Comparison of ENCODE assay signal across 18 mouse cellular contexts in the genomic region with DNA sequence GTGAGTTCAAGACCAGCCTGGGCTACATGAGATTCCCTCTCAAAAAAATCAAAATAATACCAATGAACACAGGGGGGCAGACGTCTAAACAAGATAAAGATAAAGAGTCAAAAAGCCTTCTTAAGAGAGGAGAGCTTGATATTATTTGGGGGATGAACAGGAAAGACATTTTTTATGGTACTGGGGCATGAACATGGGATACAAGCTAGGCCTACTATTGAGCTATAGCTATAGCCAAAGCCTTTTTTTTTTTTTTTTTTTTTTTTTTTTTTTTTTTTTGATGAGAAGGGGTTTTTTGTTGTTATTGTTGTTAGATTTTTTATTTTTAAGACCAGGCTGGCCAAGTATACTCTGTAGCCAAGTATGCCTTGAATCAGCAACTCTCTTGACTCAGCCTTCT. TPM values are rescaled to one million over a fixed set of nuclear protein-coding genes. Genes with fewer than 3 reads are reported as not detected.
DNase-seq lines count a peak whose midpoint lies in the region; ATAC-seq and TF ChIP-seq lines count a peak whose summit lies in the region.
"Had no signal": no experiment of that assay in that cellular context is flagged by ENCODE, and none has a peak within 500 bp of the region (broad histone marks: within the 10 kb centered on the region; RNA-seq: fewer than 3 reads in every experiment).

No protein-coding gene starts in this region.

- TF ChIP-seq CTCF in layer of hippocampus, adult 2 months (conservative IDR thresholded peaks at IDR 0.05), result peak; percentile 38
- no peak for TF ChIP-seq CTCF in bone marrow macrophage, adult 2 months (IDR thresholded peaks at IDR 0.05; ENCODE audit: low read depth, low read length)

- no peak overlapping the region for H3K4me3 ChIP-seq in layer of hippocampus, adult 2 months
- no peak overlapping the region for H3K4me3 ChIP-seq in bone marrow macrophage, adult 2 months (ENCODE audit: insufficient read depth, low read length)
- H3K4me3 ChIP-seq in liver, embryonic 15.5 days (replicated peaks), result no peak overlapping the region
- H3K4me3 ChIP-seq: embryonic facial prominence, embryonic 10.5 days; heart, adult 2 months had no signal

- peaks cover 30% of the 10 kb centered on the region for H3K4me1 ChIP-seq in bone marrow macrophage, adult 2 months (ENCODE audit: control insufficient read depth, insufficient read depth, low read length)
- peaks cover 77% of the 10 kb centered on the region for H3K4me1 ChIP-seq in liver, embryonic 15.5 days (replicated peaks)

- H3K9ac ChIP-seq in liver, embryonic 15.5 days, result peak overlapping the region; percentile 63

- no peaks in the 10 kb centered on the region for H3K36me3 ChIP-seq in liver, embryonic 15.5 days (replicated peaks)
- H3K36me3 ChIP-seq in splenic B cell, adult 2 months (ENCODE audit: control insufficient read depth, insufficient read depth, low read length, poor library complexity, severe bottlenecking), result no peaks in the 10 kb centered on the region
- H3K36me3 ChIP-seq: embryonic facial prominence, embryonic 10.5 days; G1E had no signal

- ATAC-seq in liver, embryonic 15.5 days (ENCODE audit: insufficient read depth), result no peak
- ATAC-seq: forebrain, embryonic 16.5 days had no signal

- WGBS in liver, embryonic 15.5 days (ENCODE audit: insufficient replicate concordance), result 8% methylated on average over 1 of the region's 1 CpGs

- TF ChIP-seq POLR2A in bone marrow macrophage, adult 2 months (IDR thresholded peaks at IDR 0.05; ENCODE audit: borderline replicate concordance, low read depth, low read length), result no peak

- peak overlapping the region; percentile 72; the same call in 1 of the 2 replicates for H3K4me2 ChIP-seq in liver, embryonic 15.5 days

- H3K27me3 ChIP-seq in liver, embryonic 15.5 days, result no peaks in the 10 kb centered on the region
- no peaks in the 10 kb centered on the region for H3K27me3 ChIP-seq in splenic B cell, adult 2 months (ENCODE audit: control insufficient read depth, insufficient read depth, low read length, poor library complexity, severe bottlenecking)

- no peaks in the 10 kb centered on the region for H3K9me3 ChIP-seq in liver, embryonic 15.5 days (replicated peaks)
- H3K9me3 ChIP-seq: embryonic facial prominence, embryonic 10.5 days; G1E had no signal

- no peak for DNase-seq in layer of hippocampus, adult 2 months (ENCODE audit: low spot score in 2 of 2)
- DNase-seq in layer of hippocampus, adult 9-10 months (ENCODE audit: low spot score), result no peak
- DNase-seq in splenic B cell, adult 2 months (ENCODE audit: low read depth, low spot score), result peak; percentile 24
- DNase-seq in left cerebral cortex, adult 8-10 months (ENCODE audit: low spot score in 2 of 2), result no peak
- DNase-seq in urinary bladder, postnatal 14 days (ENCODE audit: low spot score), result no peak
- DNase-seq: cerebellum, postnatal 36 days; gastrocnemius, postnatal 10 days; kidney, postnatal 4 days; left cerebral cortex, postnatal 4 days; right cerebral cortex, adult 18-20 months had no signal

- no peak overlapping the region for H3K27ac ChIP-seq in layer of hippocampus, adult 2 months
- peak overlapping the region; percentile 26 for H3K27ac ChIP-seq in bone marrow macrophage, adult 2 months (ENCODE audit: insufficient read depth, low read depth, low read length)
- peak overlapping the region; percentile 99 for H3K27ac ChIP-seq in liver, embryonic 15.5 days (replicated peaks)
- H3K27ac ChIP-seq: embryonic facial prominence, embryonic 10.5 days; heart, adult 2 months had no signal

RNA-seq across cellular contexts. Expression of gene Hemgn, which starts 1.2 kb away (rescaled TPM):
- not detected for total RNA-seq in layer of hippocampus, adult 2 months (2021)
- polyA plus RNA-seq in bone marrow macrophage, adult 2 months (2012; ENCODE audit: insufficient read depth, insufficient read length, missing spikeins), result not detected in 2 replicates
- 386 and 388 TPM in 2 replicates for polyA plus RNA-seq in liver, embryonic 15.5 days (2015; fragmentation: Nextera tagmentation; extraction: Ambion mirVana)
- not detected for total RNA-seq in left cerebral cortex, adult 8-10 months (2022)
- total RNA-seq: layer of hippocampus, postnatal 25 days; left cerebral cortex, postnatal 4 days; midbrain, postnatal 0 days had no signal
- polyA plus RNA-seq: midbrain, postnatal 0 days had no signal

RNA-seq across cellular contexts. Expression of gene Trmo, which starts 22.9 kb away (rescaled TPM):
- total RNA-seq in layer of hippocampus, adult 2 months (2021), result 1 to 10 TPM; 4.6 to 4.8 TPM
- 4.2 and 5.7 TPM in 2 replicates for polyA plus RNA-seq in bone marrow macrophage, adult 2 months (2012; ENCODE audit: insufficient read depth, insufficient read length, missing spikeins)
- 8.2 and 10.5 TPM in 2 replicates for polyA plus RNA-seq in liver, embryonic 15.5 days (2015; fragmentation: Nextera tagmentation; extraction: Ambion mirVana)
- 1 to 10 TPM; 3.8 to 4.6 (median 4.1) TPM for total RNA-seq in left cerebral cortex, adult 8-10 months (2022)

RNA-seq across cellular contexts. Expression of gene Anp32b, which starts 38.6 kb away (rescaled TPM):
- total RNA-seq in layer of hippocampus, adult 2 months (2021), result 10 to 100 TPM; 54.4 to 56.5 TPM
- 204 and 219 TPM in 2 replicates for polyA plus RNA-seq in bone marrow macrophage, adult 2 months (2012; ENCODE audit: insufficient read depth, insufficient read length, missing spikeins)
- polyA plus RNA-seq in liver, embryonic 15.5 days (2015; fragmentation: Nextera tagmentation; extraction: Ambion mirVana), result 387 TPM in 2 replicates
- 10 to 100 TPM; 51.0 to 60.2 (median 55.9) TPM for total RNA-seq in left cerebral cortex, adult 8-10 months (2022)
